9 mouse cellular contexts compared by ENCODE assay signal in genomic region chr5:125226229-125226634, GRCm38 (mm10). TPM values are rescaled to one million over a fixed set of nuclear protein-coding genes. Genes with fewer than 3 reads are reported as not detected.
DNase-seq lines count a peak whose midpoint lies in the region; ATAC-seq lines count a peak whose summit lies in the region.
"Had no signal": no experiment of that assay in that cellular context is flagged by ENCODE, and none has a peak within 500 bp of the region (broad histone marks: within the 10 kb centered on the region; RNA-seq: fewer than 3 reads in every experiment).

No protein-coding gene starts in this region.

- WGBS in embryonic facial prominence, embryonic 15.5 days = 50% methylated on average over 12 of the region's 12 CpGs
- 47% methylated on average over 12 of the region's 12 CpGs for WGBS in midbrain, embryonic 14.5 days

- H3K36me3 ChIP-seq in embryonic facial prominence, embryonic 15.5 days = no peaks in the 10 kb centered on the region
- no peaks in the 10 kb centered on the region for H3K36me3 ChIP-seq in midbrain, embryonic 14.5 days (ENCODE audit: control insufficient read depth, insufficient read depth, low read length)

- no peak overlapping the region for H3K4me2 ChIP-seq in embryonic facial prominence, embryonic 15.5 days (replicated peaks)
- no peak overlapping the region for H3K4me2 ChIP-seq in midbrain, embryonic 14.5 days (ENCODE audit: low read length)
- H3K4me2 ChIP-seq: lung, embryonic 14.5 days had no signal

- no peak overlapping the region for H3K4me3 ChIP-seq in embryonic facial prominence, embryonic 15.5 days (replicated peaks)
- H3K4me3 ChIP-seq in midbrain, embryonic 14.5 days (replicated peaks; ENCODE audit: low read depth, low read length) = no peak overlapping the region

- peaks cover 8% of the 10 kb centered on the region for H3K4me1 ChIP-seq in embryonic facial prominence, embryonic 15.5 days
- peaks cover 10% of the 10 kb centered on the region; the same call in 1 of the 2 replicates for H3K4me1 ChIP-seq in midbrain, embryonic 14.5 days (ENCODE audit: control insufficient read depth, insufficient read depth, low read length)

- H3K27ac ChIP-seq in embryonic facial prominence, embryonic 15.5 days (replicated peaks) = peak overlapping the region; percentile 28; the same call in 1 of the 2 replicates
- H3K27ac ChIP-seq in midbrain, embryonic 14.5 days (replicated peaks; ENCODE audit: low read depth, low read length) = peak overlapping the region; percentile 57; the same call in 1 of the 2 replicates

- H3K9me3 ChIP-seq in embryonic facial prominence, embryonic 15.5 days (replicated peaks) = peaks cover 10% of the 10 kb centered on the region; the same call in 1 of the 2 replicates
- H3K9me3 ChIP-seq in midbrain, embryonic 14.5 days (ENCODE audit: control insufficient read depth, low read length) = no peaks in the 10 kb centered on the region

- DNase-seq in kidney, adult 11 months = peak; percentile 24
- DNase-seq in kidney, adult 18-20 months = no peak
- peak; percentile 57 for DNase-seq in heart, postnatal 4 days
- DNase-seq in layer of hippocampus, postnatal 10 days (ENCODE audit: low spot score in 2 of 2) = peak; percentile 87 to 92
- DNase-seq in midbrain, embryonic 14.5 days = peak; percentile 69
- DNase-seq in spleen, postnatal 10 days (ENCODE audit: low spot score in 2 of 2) = no peak
- DNase-seq in urinary bladder, adult 18-20 months (ENCODE audit: low spot score in 2 of 2) = no peak
- DNase-seq: lung, embryonic 14.5 days had no signal

- H3K27me3 ChIP-seq in embryonic facial prominence, embryonic 15.5 days = no peaks in the 10 kb centered on the region
- no peaks in the 10 kb centered on the region for H3K27me3 ChIP-seq in midbrain, embryonic 14.5 days (ENCODE audit: control insufficient read depth, insufficient read depth, low read length)

- peak; percentile 34; the same call in 1 of the 2 replicates for ATAC-seq in embryonic facial prominence, embryonic 15.5 days (ENCODE audit: insufficient number of reproducible peaks, low FRiP score, low TSS enrichment, low read depth)
- ATAC-seq in midbrain, embryonic 14.5 days (ENCODE audit: low FRiP score, low TSS enrichment) = peak; percentile 57; the same call in 1 of the 2 replicates

- no peak overlapping the region for H3K9ac ChIP-seq in embryonic facial prominence, embryonic 15.5 days
- no peak overlapping the region for H3K9ac ChIP-seq in midbrain, embryonic 14.5 days (replicated peaks; ENCODE audit: low read length)
- H3K9ac ChIP-seq: lung, embryonic 14.5 days had no signal

RNA-seq across cellular contexts. Expression of gene Ncor2, which starts 47.2 kb away (rescaled TPM):
- polyA plus RNA-seq in embryonic facial prominence, embryonic 15.5 days (2015; fragmentation: Nextera tagmentation; extraction: Ambion mirVana) = 39.3 and 41.8 TPM in 2 replicates
- 100 to 1,000 TPM; 104 to 112 TPM for total RNA-seq in heart, postnatal 4 days (2021)
- 100 to 1,000 TPM; 171 to 187 TPM for total RNA-seq in layer of hippocampus, postnatal 10 days (2021)
- 23.7 and 24.0 TPM in 2 replicates for polyA plus RNA-seq in midbrain, embryonic 14.5 days (2014; fragmentation: Nextera tagmentation; extraction: Ambion mirVana)

Comparison
In these comparisons a context has a peak if more than half of its experiments do, and no peak if none do; other contexts are left out.
1. DNase-seq: peak in kidney, adult 11 months (single experiment), heart, postnatal 4 days (single experiment), layer of hippocampus, postnatal 10 days (2 of 2) and midbrain, embryonic 14.5 days (single experiment); none in kidney, adult 18-20 months (single experiment), spleen, postnatal 10 days (0 of 2) and urinary bladder, adult 18-20 months (0 of 2).